Mouse (Mus musculus) gastrocnemius, postnatal 4 days (tissue): ENCODE data around the gene Casp3. TPM values are rescaled to one million over a fixed set of nuclear protein-coding genes. Genes with fewer than 3 reads are reported as not detected.
"Not testable (repeated sequence)": the region's sequence is repeated elsewhere in the genome, so short reads cannot be mapped to it uniquely, and the experiment has no call there.

ENCODE experiments used
- DNase-seq, 2 experiments: peaks; one replicate each; pipeline ENCODE4 v3.0.0; 2021 to 2022; ENCODE audit warnings: low spot score in 2 of 2, mixed read lengths in 2 of 2
- long read RNA-seq, 2 experiments: library from polyadenylated mRNA; stranded (forward); transcript quantifications; one replicate each; pipeline ENCODE4 v2.0.0; 2021
- total RNA-seq, 2 experiments: library from RNA; stranded (reverse); gene quantifications; 2 replicates each; pipeline ENCODE4 v1.2.3; 2021

Casp3 gene
- 10 to 100 TPM; 29.9 to 31.7 TPM for total RNA-seq
- long read RNA-seq, experiment 1, transcript Casp3-201 (7 exons, 1,520 nt) = minor isoform, 10 of 44 reads
- long read RNA-seq, experiment 1, transcript Casp3-204 (7 exons, 2,601 nt) = major isoform, 21 of 44 reads
- long read RNA-seq, experiment 1, partial matches to known transcripts = 8 of 44 reads
- long read RNA-seq, experiment 1, other reads (novel, unspliced or antisense) = 5 of 44 reads
- long read RNA-seq, experiment 2, transcript Casp3-204 (7 exons, 2,601 nt) = major isoform, 19 of 39 reads
- long read RNA-seq, experiment 2, transcript Casp3-201 (7 exons, 1,520 nt) = minor isoform, 8 of 39 reads
- long read RNA-seq, experiment 2, partial matches to known transcripts = 10 of 39 reads
- long read RNA-seq, experiment 2, other reads (novel, unspliced or antisense) = 2 of 39 reads

- peak; percentile 95 to 98 for DNase-seq
Observed at GRCm38 (mm10) chr8:46616879-46617689, at the start of gene Casp3, which contains the start of gene Primpol. Casp3 (plus strand) TSS chr8:46617291. Primpol (minus strand) TSS chr8:46617212.

- no peak for DNase-seq
Observed at GRCm38 (mm10) chr8:46567946-46568345, 49.1 kb upstream of the Casp3 start.

- DNase-seq = no peak
Observed at GRCm38 (mm10) chr8:46568942-46569341, 48.1 kb upstream of the Casp3 start.

DNA sequence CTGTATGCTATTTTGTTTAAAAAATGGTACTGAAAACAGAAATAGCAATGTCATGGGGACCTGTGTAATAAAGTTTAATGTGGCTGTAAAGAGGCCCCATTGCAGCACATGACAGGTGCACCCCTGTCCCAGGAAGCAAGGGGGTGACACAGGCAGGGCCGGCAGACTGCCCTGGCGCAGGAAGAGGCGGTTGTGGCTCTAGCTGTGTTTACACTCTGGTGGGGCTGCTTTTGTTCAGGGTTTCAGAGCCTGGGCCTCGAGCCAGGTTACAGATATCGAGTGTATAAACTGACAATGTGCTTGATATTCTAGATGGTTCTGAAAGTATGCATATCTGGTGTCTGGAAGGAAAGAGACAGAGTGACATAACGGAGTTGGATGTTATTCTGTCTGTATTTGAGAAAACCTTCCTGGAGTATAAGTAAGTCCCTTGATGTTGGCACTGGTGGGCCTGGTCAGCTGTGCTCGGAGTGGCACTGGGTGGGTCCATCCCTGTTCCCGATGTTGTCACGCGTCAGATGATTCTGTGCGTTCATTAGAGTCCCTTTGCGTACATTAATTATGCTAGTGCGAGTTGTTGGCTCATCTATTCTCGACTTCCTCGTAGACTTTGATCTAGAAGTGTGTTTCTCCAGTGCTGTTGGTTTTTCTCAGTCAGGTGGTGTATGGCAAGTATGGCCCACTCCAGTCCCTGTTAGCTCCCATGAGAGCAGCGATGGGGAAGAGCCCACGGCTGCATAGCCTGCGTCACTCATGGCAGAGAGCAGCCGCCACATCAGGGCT, 47.2 kb upstream of the Casp3 start:
- no peak for DNase-seq

DNA sequence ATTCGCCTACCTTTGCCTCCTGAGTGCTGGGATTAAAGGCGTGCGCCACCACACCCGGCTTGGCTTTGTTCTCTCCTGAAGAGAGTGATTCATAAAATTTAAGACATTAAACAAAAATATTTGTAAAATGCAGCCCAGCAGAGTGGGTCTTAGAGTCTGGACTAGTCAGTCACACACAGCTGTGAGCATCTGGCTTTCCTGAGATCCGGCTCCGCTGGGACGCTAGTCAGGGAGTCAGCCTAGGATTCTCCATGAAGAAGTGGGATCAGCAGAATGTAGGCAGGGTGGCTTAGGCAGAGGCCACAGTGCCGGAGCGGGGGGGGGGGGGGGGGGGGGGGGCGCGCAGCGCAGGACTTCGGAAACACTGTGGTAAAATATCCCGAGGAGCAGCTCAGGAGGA, 46.4 kb upstream of the Casp3 start:
- DNase-seq = no peak

- no peak for DNase-seq
Observed at GRCm38 (mm10) chr8:46573446-46573845, 43.6 kb upstream of the Casp3 start.

- no peak for DNase-seq
Observed at GRCm38 (mm10) chr8:46573964-46574363, 43.1 kb upstream of the Casp3 start.

DNA sequence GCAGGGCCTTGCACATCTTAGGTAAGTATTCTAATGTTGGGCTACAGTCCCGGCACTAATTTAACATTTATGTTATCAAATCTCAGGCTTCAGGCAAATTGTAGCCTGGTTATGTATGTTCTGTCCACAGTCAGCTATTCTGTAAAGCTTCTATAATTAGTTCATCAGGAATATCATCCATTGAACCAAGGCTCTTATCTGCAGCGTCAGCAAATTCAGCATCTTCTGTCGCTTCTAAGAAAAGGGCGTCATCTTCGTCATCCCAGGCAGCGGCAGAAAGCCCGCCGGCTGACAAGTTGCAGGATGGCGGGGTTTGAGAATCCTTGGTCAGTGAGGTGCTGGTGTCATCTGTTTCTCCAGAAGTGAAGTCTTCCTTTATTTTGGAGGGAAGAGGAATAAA, 38.3 kb upstream of the Casp3 start:
- DNase-seq = no peak

GRCm38 (mm10) chr8:46584328-46584727, 32.8 kb upstream of the Casp3 start:
- not testable (repeated sequence) for DNase-seq

- no peak for DNase-seq
Observed at GRCm38 (mm10) chr8:46585576-46585975, 31.5 kb upstream of the Casp3 start.

DNA sequence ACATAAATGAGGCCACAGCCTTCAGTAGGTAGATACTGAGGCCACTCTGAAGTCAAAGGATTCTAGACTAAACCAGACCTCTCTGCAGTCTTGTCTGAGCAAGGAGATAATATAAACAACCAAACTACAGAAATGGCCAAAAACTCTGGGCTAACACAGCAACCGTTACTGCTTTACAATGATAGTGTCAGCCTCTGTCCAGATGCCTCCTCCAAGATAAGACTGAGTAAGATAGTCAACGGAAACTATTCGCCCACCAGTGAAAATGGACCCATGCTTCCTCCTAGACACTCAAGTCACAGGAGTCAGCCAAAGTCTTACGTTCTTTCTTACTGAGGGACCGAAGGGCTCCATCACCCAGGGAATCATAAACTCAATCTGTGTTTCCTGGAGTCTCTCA, 29.2 kb upstream of the Casp3 start:
- DNase-seq = no peak

DNA sequence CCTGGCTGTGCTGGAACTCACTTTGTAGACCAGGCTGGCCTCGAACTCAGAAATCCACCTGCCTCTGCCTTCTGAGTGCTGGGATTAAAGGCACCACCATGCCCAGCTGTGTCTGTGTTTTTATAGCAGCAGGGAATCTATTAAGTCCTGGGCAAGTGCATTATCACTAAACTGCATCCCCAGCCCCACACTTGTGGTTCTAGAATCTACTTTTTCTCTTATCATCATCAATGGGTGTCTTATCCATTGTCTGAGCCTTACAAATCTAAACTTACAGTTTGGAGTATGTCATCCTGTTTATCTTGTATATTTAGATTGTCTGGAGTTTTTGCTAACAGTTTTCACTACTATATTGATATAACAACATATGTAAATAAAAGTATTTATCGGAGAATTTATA, 28.4 kb upstream of the Casp3 start:
- DNase-seq = no peak

- no peak for DNase-seq
Observed at GRCm38 (mm10) chr8:46593067-46593466, 24.0 kb upstream of the Casp3 start.

GRCm38 (mm10) chr8:46593772-46594171, 23.3 kb upstream of the Casp3 start:
- no peak for DNase-seq

DNA sequence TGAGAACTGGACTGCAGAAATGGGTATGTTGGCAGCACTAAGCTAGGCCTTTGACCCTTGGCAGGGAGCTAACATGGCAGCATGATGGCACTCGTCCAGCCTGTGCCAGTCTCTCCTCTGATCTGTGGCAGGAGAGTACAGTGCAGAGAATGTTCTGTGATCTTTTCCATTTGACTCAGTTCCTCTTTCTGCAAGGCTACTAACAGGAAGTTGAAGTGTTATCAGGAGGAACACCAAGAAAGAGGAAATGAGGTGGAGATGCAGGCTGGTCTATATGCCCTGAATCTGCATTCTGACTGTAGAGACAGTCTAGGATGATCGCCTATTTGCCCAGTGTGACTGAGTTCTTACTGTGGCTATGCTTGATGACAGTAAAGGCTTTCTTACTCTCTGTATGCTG, 21.5 kb upstream of the Casp3 start:
- DNase-seq = no peak

DNA sequence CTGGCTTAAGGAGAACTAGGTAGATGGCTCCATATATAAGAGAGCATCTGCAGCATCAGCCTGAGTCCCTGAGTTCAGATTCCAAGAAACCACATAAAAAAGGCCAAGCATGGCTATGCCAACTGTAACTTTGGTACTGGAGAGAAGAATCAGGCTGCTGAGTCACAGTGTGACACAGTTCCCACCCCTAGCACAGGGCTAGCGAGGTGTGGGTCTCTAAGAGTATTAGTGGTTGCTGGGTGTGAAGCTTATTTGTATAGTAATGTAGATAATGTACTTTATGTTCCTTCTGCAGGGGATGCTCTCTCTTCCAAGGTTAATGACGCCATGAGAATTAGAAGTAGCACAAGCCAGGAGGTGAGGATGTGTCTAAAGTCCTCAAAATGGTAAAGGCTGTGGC, 20.6 kb upstream of the Casp3 start:
- DNase-seq = no peak

GRCm38 (mm10) chr8:46597411-46597810, 19.7 kb upstream of the Casp3 start:
- DNase-seq = no peak

DNA sequence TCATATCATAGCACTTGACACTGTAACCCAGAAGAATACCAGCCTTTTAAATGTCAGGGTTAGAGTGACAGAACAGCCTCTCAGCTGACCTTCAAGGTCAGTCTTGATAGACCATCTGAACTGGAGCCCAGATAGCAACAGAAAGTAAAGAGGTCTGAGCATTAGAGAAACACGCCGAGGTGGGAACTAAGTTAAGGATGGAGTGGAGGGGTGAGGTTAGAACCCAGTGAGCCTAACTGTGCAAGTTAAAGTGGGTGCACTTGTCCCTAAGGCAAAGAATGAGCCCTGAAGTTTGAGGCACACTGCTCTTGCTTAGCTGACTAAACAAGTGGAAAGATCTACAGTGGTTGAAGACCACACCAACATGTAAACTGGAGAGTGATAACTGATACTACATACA, 19.0 kb upstream of the Casp3 start:
- DNase-seq = no peak

- DNase-seq = no peak
Observed at GRCm38 (mm10) chr8:46598753-46599152, 18.3 kb upstream of the Casp3 start.

GRCm38 (mm10) chr8:46599314-46599904, 17.7 kb upstream of the Casp3 start:
- no peak for DNase-seq
